Mouse (Mus musculus): Measurements from ENCODE around the gene Stard10.

DNA sequence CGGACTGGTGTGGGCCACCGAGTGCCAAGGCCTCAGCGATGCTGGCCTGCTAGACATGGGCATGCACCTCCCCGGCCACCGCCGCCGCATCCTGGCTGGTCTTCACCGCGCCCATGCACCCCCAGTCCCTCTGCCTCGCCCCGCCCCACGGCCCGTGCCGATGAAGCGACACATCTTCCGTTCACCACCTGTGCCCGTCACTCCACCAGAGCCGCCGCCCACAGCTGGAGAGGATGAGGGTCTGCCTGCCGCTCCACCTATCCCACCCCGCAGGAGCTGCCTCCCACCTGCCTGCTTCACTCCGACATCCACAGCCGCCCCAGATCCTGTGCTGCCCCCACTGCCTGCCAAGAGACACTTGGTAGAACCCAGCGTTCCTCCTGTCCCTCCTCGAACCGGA lies 56.2 kb downstream of the Stard10 start:
- TF ChIP-seq CTCF (IDR thresholded peaks at IDR 0.05; ENCODE audit: low read depth, low read length) (no peak), POLR2A (IDR thresholded peaks at IDR 0.05; ENCODE audit: insufficient read depth, low read length) (no peak), EP300 (IDR thresholded peaks at IDR 0.05; ENCODE audit: insufficient read depth, low read depth, low read length) (no peak)
